Mouse (Mus musculus) olfactory bulb, adult 2 months (tissue): Measurements from ENCODE around the gene Dmac2. TPM values are rescaled to one million over a fixed set of nuclear protein-coding genes. Genes with fewer than 3 reads are reported as not detected.

Source experiments
- H3K27ac ChIP-seq: fragments of 200-500 bp; 2 replicates; pipeline ENCODE4 v1.5.1; 2012; ENCODE audit warnings: low read depth, low read length; ENCODE audit not compliant: insufficient read depth
- H3K4me1 ChIP-seq: fragments of 200-500 bp; 2 replicates; pipeline ENCODE4 v1.6.1; 2012; ENCODE audit warnings: low read length; ENCODE audit not compliant: control insufficient read depth, insufficient read depth
- H3K4me3 ChIP-seq: fragments of 200-500 bp; 2 replicates; pipeline ENCODE4 v1.5.1; 2012; ENCODE audit warnings: mild to moderate bottlenecking, low read depth, low read length, moderate library complexity; ENCODE audit not compliant: insufficient read depth
- CTCF ChIP-seq: fragments of 200-500 bp; IDR thresholded peaks from 2 replicates; pipeline ENCODE4 v1.5.1; 2012; ENCODE audit warnings: low read depth, mild to moderate bottlenecking, low read length, moderate library complexity; ENCODE audit not compliant: insufficient read depth
- POLR2A ChIP-seq: fragments of 200-500 bp; IDR thresholded peaks from 2 replicates; pipeline ENCODE4 v1.6.1; 2012; ENCODE audit warnings: mild to moderate bottlenecking, low read depth, low read length, moderate library complexity; ENCODE audit not compliant: insufficient read depth
- WGBS: fragments of 180-500 bp; shearing (Covaris S2); methylation state at CpG from one replicate; pipeline ENCODE4 v1.1.7; 2018; 5-methylcytosine and 5-hydroxymethylcytosine counted together
- polyA plus RNA-seq: library from polyadenylated mRNA; stranded (reverse); fragments of >200 nt; gene quantifications from 2 replicates; pipeline ENCODE4 v1.2.4, GENCODE M21; 2012; ENCODE audit warnings: low replicate concordance; ENCODE audit not compliant: missing spikeins, insufficient read depth, insufficient read length

Dmac2 gene
- polyA plus RNA-seq, 1 experiment = not detected

DNA sequence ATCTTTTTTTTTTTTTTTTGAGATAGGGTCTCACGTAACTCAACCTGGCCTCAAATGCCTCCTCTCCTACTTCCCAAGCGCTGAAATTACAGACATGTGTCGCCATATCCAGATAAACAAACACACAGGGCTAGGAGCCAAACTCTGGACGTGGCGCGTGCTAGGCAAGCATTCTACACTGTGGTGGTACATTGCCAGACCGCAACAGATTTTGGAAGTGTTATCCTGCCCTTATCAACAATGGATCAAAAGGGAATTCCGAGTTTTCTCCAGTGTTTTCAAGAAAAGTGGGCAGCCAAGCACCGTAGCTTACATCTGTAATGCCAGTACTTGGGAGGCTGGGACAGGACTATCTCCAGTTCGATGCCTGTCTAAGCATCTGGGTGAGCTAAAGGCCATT is 38.6 kb downstream of the Dmac2 start:
- 21% methylated on average over 10 of the region's 10 CpGs for WGBS
- TF ChIP-seq CTCF (no peak), POLR2A (no peak)
- Histone ChIP-seq H3K4me1 (peaks cover 16% of the 10 kb centered on the region), H3K27ac (no peak overlapping the region), H3K4me3 (peak overlapping the region; percentile 62)

DNA sequence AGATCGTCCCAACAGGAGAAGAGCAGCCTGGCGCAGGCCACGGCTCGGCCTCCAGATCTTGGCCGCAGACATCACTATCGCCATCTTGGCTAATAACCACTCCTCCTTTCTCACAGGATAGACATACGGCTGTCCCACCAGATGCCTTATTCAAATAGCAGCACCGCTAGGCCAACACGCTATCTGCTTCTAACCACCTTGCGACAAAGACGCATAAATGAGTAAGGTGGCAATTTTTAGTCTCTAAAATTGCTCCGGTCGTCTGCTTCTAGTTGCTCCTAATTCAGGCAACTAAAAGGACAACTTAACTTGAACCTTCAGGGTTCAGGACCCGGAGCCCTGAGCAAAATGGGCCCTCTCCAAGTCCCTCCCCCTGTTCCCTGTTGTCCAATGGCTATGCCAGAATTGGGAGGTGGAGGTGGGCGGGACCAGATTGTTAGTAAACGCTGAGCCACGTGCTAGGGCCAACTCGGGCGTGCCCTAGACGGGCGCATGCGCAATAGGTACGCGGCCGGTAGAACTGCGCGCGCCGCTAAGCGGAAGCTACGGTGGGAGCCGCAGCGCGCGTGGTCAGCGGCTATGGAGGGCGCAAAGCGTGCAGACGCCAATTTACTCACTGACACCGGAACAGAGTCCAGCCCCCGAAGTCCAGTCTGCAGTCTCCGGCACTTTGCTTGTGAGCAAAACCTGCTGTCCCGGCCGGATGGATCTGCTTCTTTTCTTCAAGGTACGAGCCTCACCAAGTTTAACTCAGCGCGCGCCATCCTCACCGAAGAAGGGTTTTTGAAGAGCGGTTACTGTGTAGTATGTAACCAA is 39.7 kb downstream of the Dmac2 start, which contains the start of the genes Bckdha and Exosc5:
Gene Bckdha (minus strand): TSS at position 325 of the 816 bp plus-strand sequence.
Gene Exosc5 (plus strand): TSS at position 508 of the 816 bp plus-strand sequence.
- peak; percentile 57 for TF ChIP-seq POLR2A
- TF ChIP-seq CTCF = no peak
- Histone ChIP-seq H3K27ac (peak within 1 kb of the TSS; percentile 96), H3K4me3 (peak within 1 kb of the TSS; percentile 80), H3K4me1 (peaks cover 14% of the 10 kb centered on the region)
- WGBS = under 1% methylated on average over 50 of the region's 50 CpGs

DNA sequence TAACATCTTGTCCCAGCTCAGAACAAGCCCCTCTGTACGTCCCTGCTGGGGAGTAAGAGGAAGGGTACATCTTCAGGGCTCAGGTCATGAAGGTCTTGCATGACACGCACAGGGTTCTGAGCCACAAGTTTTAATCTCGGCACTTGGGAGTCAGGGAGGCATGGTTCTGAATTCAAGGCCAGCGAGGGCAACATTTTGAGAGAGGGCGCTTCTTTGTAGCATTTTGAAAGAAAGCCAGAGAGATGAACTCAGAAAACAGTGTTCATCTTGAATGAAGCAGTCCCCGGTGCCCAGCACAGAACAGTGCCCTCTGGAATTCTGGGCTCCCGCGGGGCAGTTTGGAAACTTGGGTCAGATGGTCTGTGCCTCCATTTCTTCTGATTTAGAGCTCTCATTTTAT is 47.2 kb downstream of the Dmac2 start:
- Histone ChIP-seq H3K27ac (no peak overlapping the region), H3K4me1 (no peaks in the 10 kb centered on the region), H3K4me3 (no peak overlapping the region)
- 89% methylated on average over 8 of the region's 8 CpGs for WGBS
- TF ChIP-seq CTCF (no peak), POLR2A (no peak)

DNA sequence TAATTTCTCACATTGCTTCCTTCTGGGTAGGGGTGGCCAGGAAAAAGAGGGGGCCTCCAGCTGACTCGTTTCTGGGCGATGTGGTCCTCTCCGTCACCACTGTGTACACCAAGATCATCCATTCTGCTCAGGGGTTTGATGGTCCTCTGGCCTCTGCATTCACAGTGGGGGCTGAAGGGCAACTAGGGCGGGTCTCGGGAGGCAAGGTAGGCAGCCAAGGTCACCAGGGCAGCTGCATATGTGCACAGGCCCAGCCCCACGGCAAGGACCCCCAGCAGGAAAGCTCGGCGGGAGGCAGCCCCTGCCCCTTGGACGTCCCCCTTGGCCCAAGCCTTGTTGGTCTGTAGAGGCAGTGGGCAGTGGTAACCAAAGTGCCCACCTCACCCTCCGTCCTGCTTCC is 49.9 kb downstream of the Dmac2 start:
- no peak for TF ChIP-seq POLR2A
- TF ChIP-seq CTCF = no peak
- Histone ChIP-seq H3K4me3 (no peak overlapping the region), H3K4me1 (no peaks in the 10 kb centered on the region), H3K27ac (no peak overlapping the region)
- WGBS = 93% methylated on average over 10 of the region's 10 CpGs

DNA sequence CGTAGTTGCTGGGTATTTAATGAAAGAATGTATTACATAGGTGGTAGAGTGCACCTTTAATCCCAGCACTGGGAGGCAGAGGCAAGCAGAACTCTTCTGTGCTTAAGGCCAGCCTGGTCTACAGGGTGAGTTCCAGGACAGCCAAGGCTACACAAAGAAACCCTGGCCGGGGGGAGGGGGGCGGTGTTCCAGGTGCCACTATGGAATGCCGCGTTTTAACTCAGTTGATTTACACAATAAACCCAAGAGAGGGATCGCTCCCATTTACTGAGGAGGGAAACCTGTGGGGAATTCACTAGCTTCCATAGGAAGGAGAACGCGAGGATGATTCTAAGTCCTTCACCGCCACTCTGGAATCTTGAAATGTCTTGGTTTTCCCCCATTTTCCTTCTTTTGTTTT is 50.4 kb downstream of the Dmac2 start:
- TF ChIP-seq CTCF = no peak
- no peak for TF ChIP-seq POLR2A
- 81% methylated on average over 9 of the region's 9 CpGs for WGBS
- 0 out of 2 replicates have a peak, but pooled peaks cover 2% of the 10 kb centered on the region for H3K4me1 ChIP-seq
- H3K4me3 ChIP-seq = no peak overlapping the region
- H3K27ac ChIP-seq = no peak overlapping the region

DNA sequence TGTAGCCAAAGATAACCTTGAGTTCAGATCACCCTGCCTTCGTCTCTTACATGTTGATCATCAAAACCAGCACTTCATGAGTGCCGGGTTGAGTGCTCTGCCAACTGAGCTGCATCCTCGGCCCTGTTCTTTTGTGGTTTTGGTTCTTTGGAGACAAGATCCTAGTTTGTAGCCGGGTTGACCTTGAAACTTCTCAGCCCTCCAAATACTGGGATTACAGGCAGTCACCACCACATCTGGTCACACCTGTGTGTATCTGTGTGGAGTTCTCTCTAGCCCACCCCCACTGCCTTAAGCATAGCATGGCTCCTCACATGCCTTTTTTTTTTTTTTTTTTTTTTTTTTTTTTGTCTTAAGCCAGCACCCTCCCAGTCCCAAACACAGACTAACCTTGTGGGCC is 50.9 kb downstream of the Dmac2 start:
- 89% methylated on average over 4 of the region's 4 CpGs for WGBS
- Histone ChIP-seq H3K27ac (no peak overlapping the region), H3K4me1 (0 out of 2 replicates have a peak, but pooled peaks cover 2% of the 10 kb centered on the region), H3K4me3 (no peak overlapping the region)
- TF ChIP-seq CTCF (no peak), POLR2A (no peak)

DNA sequence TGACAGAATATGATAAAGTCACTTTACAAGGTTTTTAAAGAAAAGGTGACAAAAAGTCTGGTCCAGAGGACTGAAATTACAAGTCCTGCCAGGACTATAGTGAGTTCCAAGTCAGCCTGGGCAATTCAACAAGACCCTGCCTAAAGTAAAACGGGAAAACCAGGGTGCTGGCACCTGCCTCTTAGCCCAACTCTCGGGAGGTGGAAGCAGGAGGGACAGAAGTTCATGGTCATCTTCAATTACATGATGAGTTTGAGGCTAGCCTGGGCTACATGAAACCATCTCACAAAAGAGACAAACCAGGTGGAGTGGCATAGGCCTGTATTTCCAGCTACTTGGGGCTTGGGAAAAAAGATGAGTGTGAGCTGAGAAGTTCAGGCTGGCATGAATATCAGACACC is 52.5 kb downstream of the Dmac2 start:
- 74% methylated on average over 2 of the region's 2 CpGs for WGBS
- TF ChIP-seq CTCF = no peak
- no peak for TF ChIP-seq POLR2A
- no peak overlapping the region for H3K4me3 ChIP-seq
- H3K27ac ChIP-seq = no peak overlapping the region
- peaks cover 12% of the 10 kb centered on the region; the same call in 1 of the 2 replicates for H3K4me1 ChIP-seq

DNA sequence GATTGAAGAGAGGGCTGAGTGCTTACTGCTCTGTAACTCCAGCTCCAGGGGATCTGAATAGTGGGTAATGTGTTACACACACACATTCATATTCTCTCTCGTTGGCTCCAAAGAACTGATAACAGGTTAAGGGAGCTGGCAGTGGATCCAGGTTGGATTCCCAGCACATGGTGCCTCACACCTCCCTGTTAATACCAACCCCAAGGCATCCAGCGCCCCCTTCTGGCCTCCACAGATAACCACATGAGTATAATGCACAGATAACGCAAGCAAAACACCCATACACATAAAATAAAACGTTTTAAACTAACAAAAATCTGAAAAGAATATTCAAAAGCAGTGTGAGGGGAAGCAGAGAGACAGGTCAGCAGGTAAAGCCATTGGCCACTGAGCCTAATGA is 53.2 kb downstream of the Dmac2 start:
- H3K4me3 ChIP-seq = no peak overlapping the region
- WGBS = 56% methylated on average over 4 of the region's 4 CpGs
- peaks cover 13% of the 10 kb centered on the region; the same call in 1 of the 2 replicates for H3K4me1 ChIP-seq
- TF ChIP-seq CTCF (no peak), POLR2A (no peak)
- no peak overlapping the region for H3K27ac ChIP-seq

DNA sequence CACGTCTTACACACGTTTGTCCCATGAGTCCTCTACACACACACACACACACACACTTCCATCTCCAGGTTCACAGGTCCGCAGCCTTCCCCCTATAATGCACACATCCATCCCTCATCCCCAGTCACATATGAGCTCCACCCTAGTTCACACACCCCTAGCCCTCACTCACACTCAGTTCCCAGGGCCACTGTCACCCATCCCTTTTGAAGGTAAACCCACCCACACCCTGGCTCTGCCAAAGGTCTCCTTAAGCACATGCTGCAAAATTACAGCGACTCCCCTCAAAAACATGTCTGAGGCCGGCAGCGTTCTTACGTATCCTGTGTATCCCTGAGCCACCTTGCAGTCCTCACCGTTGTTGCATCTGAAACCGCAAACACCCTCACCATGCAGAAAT is 55.1 kb downstream of the Dmac2 start:
- Histone ChIP-seq H3K4me3 (peak overlapping the region; percentile 68), H3K4me1 (peaks cover 13% of the 10 kb centered on the region; the same call in 1 of the 2 replicates), H3K27ac (peak overlapping the region; percentile 57; the same call in 1 of the 2 replicates)
- TF ChIP-seq POLR2A (no peak), CTCF (no peak)
- 21% methylated on average over 9 of the region's 9 CpGs for WGBS
